Mouse (Mus musculus) right cerebral cortex, postnatal 4 days (tissue): ENCODE data around the gene Prr14.
"Not testable (repeated sequence)": the region's sequence is repeated elsewhere in the genome, so short reads cannot be mapped to it uniquely, and the experiment has no call there.

Experiments
- DNase-seq: peaks from one replicate; pipeline ENCODE4 v3.0.0-alpha.2; 2022

Gene Prr14

GRCm38 (mm10) chr7:127472060-127472459 lies 12.6 kb downstream of the Prr14 start:
- DNase-seq: no peak

- peak; percentile 35 for DNase-seq
Measured at GRCm38 (mm10) chr7:127473705-127474104, 14.3 kb downstream of the Prr14 start.

- no peak for DNase-seq
Measured at GRCm38 (mm10) chr7:127474378-127475070, 15.1 kb downstream of the Prr14 start.

- DNase-seq: no peak
Measured at GRCm38 (mm10) chr7:127475186-127475740, 15.9 kb downstream of the Prr14 start.

GRCm38 (mm10) chr7:127476336-127476735 lies 16.9 kb downstream of the Prr14 start:
- DNase-seq: peak; percentile 43

- DNase-seq: no peak
Measured at GRCm38 (mm10) chr7:127476855-127477254, 17.4 kb downstream of the Prr14 start.

- DNase-seq: peak; percentile 99
Measured at GRCm38 (mm10) chr7:127477687-127478634, 18.6 kb downstream of the Prr14 start.

GRCm38 (mm10) chr7:127478635-127479317 lies 19.4 kb downstream of the Prr14 start, which contains the start of gene Fbrs:
TSS of gene Fbrs (plus strand) at chr7:127479199.
- DNase-seq: peak; percentile 91

GRCm38 (mm10) chr7:127479318-127480225 lies 20.2 kb downstream of the Prr14 start:
- DNase-seq: no peak

GRCm38 (mm10) chr7:127480321-127480720 lies 20.9 kb downstream of the Prr14 start:
- DNase-seq: no peak

GRCm38 (mm10) chr7:127485416-127485815 lies 26.0 kb downstream of the Prr14 start:
- no peak for DNase-seq

GRCm38 (mm10) chr7:127488364-127488763 lies 29.0 kb downstream of the Prr14 start:
- not testable (repeated sequence) for DNase-seq

GRCm38 (mm10) chr7:127489982-127490381 lies 30.6 kb downstream of the Prr14 start:
- DNase-seq: no peak

GRCm38 (mm10) chr7:127491846-127492245 lies 32.4 kb downstream of the Prr14 start:
- no peak for DNase-seq

- DNase-seq: no peak
Measured at GRCm38 (mm10) chr7:127494648-127495047, 35.2 kb downstream of the Prr14 start.

GRCm38 (mm10) chr7:127497382-127497781 lies 38.0 kb downstream of the Prr14 start:
- no peak for DNase-seq

GRCm38 (mm10) chr7:127498407-127498806 lies 39.0 kb downstream of the Prr14 start:
- DNase-seq: no peak

GRCm38 (mm10) chr7:127508291-127508690 lies 48.9 kb downstream of the Prr14 start:
- no peak for DNase-seq

- not testable (repeated sequence) for DNase-seq
Measured at GRCm38 (mm10) chr7:127509830-127510229, 50.4 kb downstream of the Prr14 start.

GRCm38 (mm10) chr7:127511241-127511640 lies 51.8 kb downstream of the Prr14 start:
- DNase-seq: no peak

GRCm38 (mm10) chr7:127511808-127512230 lies 52.4 kb downstream of the Prr14 start, which contains the start of gene Srcap:
TSS of gene Srcap (plus strand) at chr7:127511983.
- peak; percentile 90 for DNase-seq
